Mouse (Mus musculus) gastrocnemius, postnatal 10 days (tissue): ENCODE data around the gene Vmn2r39. TPM values are rescaled to one million over a fixed set of nuclear protein-coding genes. Genes with fewer than 3 reads are reported as not detected.
"Not testable (repeated sequence)": the region's sequence is repeated elsewhere in the genome, so short reads cannot be mapped to it uniquely, and the experiment has no call there.

Experiments used
- DNase-seq: peaks from one replicate; pipeline ENCODE4 v3.0.0; 2021; ENCODE audit warnings: mixed read lengths
- long read RNA-seq, 2 experiments: library from polyadenylated mRNA; stranded (forward); transcript quantifications; one replicate each; pipeline ENCODE4 v2.0.0; 2021
- total RNA-seq, 2 experiments: library from RNA; stranded (reverse); gene quantifications; 2 replicates each; pipeline ENCODE4 v1.2.3; 2021

The Vmn2r39 gene
- total RNA-seq = not detected
- long read RNA-seq, experiment 1 = 0 reads
- long read RNA-seq, experiment 2 = 0 reads

- not testable (repeated sequence) for DNase-seq
These were observed at the start of gene Vmn2r39 for GRCm38 (mm10) chr7:9030698-9031097. Vmn2r39 (minus strand) TSS chr7:9030798.

GRCm38 (mm10) chr7:9065353-9065752 lies 34.8 kb upstream of the Vmn2r39 start:
- DNase-seq = not testable (repeated sequence)

Other genes with a start within 250 kb of the Vmn2r39 start
- gene Vmn2r40, start 99.4 kb downstream of the Vmn2r39 start, total RNA-seq = not detected
- not detected for gene Vmn2r38, start 67.1 kb upstream of the Vmn2r39 start, total RNA-seq
- gene Vmn2r37, start 192.9 kb upstream of the Vmn2r39 start, total RNA-seq = not detected